Mouse (Mus musculus) embryo, embryonic 11 days (tissue): ENCODE results near the gene Clec2g.
"Not testable (repeated sequence)": the region's sequence is repeated elsewhere in the genome, so short reads cannot be mapped to it uniquely, and the experiment has no call there.

Source experiments
- DNase-seq: peaks from one replicate; pipeline ENCODE4 v3.0.0-alpha.2; 2015

Clec2g gene

GRCm38 (mm10) chr6:128934081-128934480, at the start of gene Clec2g:
Clec2g (plus strand) TSS chr6:128934381.
- not testable (repeated sequence) for DNase-seq

- not testable (repeated sequence) for DNase-seq
Observed at GRCm38 (mm10) chr6:128887091-128887790, 46.9 kb upstream of the Clec2g start, which contains the start of gene Clec2i. Clec2i (plus strand) TSS chr6:128887588.

GRCm38 (mm10) chr6:128888834-128889233, 45.3 kb upstream of the Clec2g start:
- DNase-seq, result no peak

GRCm38 (mm10) chr6:128890948-128891355, 43.2 kb upstream of the Clec2g start, which contains the start of gene BC035044:
BC035044 (minus strand) TSS chr6:128891126.
- DNase-seq, result no peak

GRCm38 (mm10) chr6:128895404-128896001, 38.7 kb upstream of the Clec2g start:
- DNase-seq, result no peak

GRCm38 (mm10) chr6:128900044-128900443, 34.1 kb upstream of the Clec2g start:
- DNase-seq, result no peak

- DNase-seq, result not testable (repeated sequence)
Observed at GRCm38 (mm10) chr6:128900796-128901552, 33.2 kb upstream of the Clec2g start.

GRCm38 (mm10) chr6:128913598-128914254, 20.5 kb upstream of the Clec2g start:
- no peak for DNase-seq

- DNase-seq, result no peak
Observed at GRCm38 (mm10) chr6:128917322-128917721, 16.9 kb upstream of the Clec2g start.

GRCm38 (mm10) chr6:128933050-128933449, 1.1 kb upstream of the Clec2g start:
- peak; percentile 17 for DNase-seq

- DNase-seq, result not testable (repeated sequence)
Observed at GRCm38 (mm10) chr6:128935889-128936665, 1.9 kb downstream of the Clec2g start.

- DNase-seq, result no peak
Observed at GRCm38 (mm10) chr6:128941646-128942421, 7.7 kb downstream of the Clec2g start.

GRCm38 (mm10) chr6:128945564-128945963, 11.4 kb downstream of the Clec2g start:
- DNase-seq, result no peak

- no peak for DNase-seq
Observed at GRCm38 (mm10) chr6:128961110-128961509, 26.9 kb downstream of the Clec2g start.

GRCm38 (mm10) chr6:128962108-128962507, 27.9 kb downstream of the Clec2g start:
- not testable (repeated sequence) for DNase-seq

GRCm38 (mm10) chr6:128964519-128964918, 30.3 kb downstream of the Clec2g start:
- DNase-seq, result no peak

GRCm38 (mm10) chr6:128968463-128968862, 34.3 kb downstream of the Clec2g start:
- no peak for DNase-seq

GRCm38 (mm10) chr6:128969741-128970140, 35.6 kb downstream of the Clec2g start:
- DNase-seq, result no peak

GRCm38 (mm10) chr6:128970508-128971393, 36.6 kb downstream of the Clec2g start:
- not testable (repeated sequence) for DNase-seq

GRCm38 (mm10) chr6:128971394-128972039, 37.3 kb downstream of the Clec2g start:
- DNase-seq, result no peak
